Mouse (Mus musculus) liver, embryonic 14.5 days (tissue): ENCODE data around the gene Kcnk13.

ENCODE experiments used
- CTCF ChIP-seq: IDR thresholded peaks from 2 replicates; pipeline ENCODE4 v1.5.1; 2016; ENCODE audit warnings: antibody characterized with exemption, low read depth, control low read depth
- EP300 ChIP-seq: IDR thresholded peaks from 2 replicates; pipeline ENCODE4 v1.6.1; 2016; ENCODE audit warnings: antibody characterized with exemption, low read depth

- TF ChIP-seq CTCF (no peak), EP300 (no peak)
These were observed 25.8 kb upstream of the Kcnk13 start for GRCm38 (mm10) chr12:99938476-99938875.
